Mouse (Mus musculus) testis, adult 2 months (tissue): Measurements from ENCODE around the gene Sugct. TPM values are rescaled to one million over a fixed set of nuclear protein-coding genes. Genes with fewer than 3 reads are reported as not detected.
"Not testable (repeated sequence)": the region's sequence is repeated elsewhere in the genome, so short reads cannot be mapped to it uniquely, and the experiment has no call there.

ENCODE experiments used
- H3K27ac ChIP-seq: fragments of 200-500 bp; 2 replicates; pipeline ENCODE4 v1.5.1; 2012; ENCODE audit warnings: low read depth, low read length; ENCODE audit not compliant: control insufficient read depth, insufficient read depth
- H3K27me3 ChIP-seq: fragments of 200-500 bp; 2 replicates; pipeline ENCODE4 v1.6.1; 2012; ENCODE audit warnings: mild to moderate bottlenecking, low read length, moderate library complexity; ENCODE audit not compliant: control insufficient read depth, insufficient read depth
- H3K36me3 ChIP-seq: fragments of 200-500 bp; 2 replicates; pipeline ENCODE4 v1.6.1; 2012; ENCODE audit warnings: mild to moderate bottlenecking, low read length; ENCODE audit not compliant: control insufficient read depth, insufficient read depth
- H3K4me1 ChIP-seq: fragments of 200-500 bp; 2 replicates; pipeline ENCODE4 v1.6.1; 2012; ENCODE audit warnings: low read length; ENCODE audit not compliant: control insufficient read depth, insufficient read depth
- H3K4me3 ChIP-seq: fragments of 200-500 bp; 2 replicates; pipeline ENCODE4 v1.5.1; 2012; ENCODE audit warnings: low read depth, mild to moderate bottlenecking, low read length, moderate library complexity, mixed read lengths; ENCODE audit not compliant: control insufficient read depth
- CTCF ChIP-seq: fragments of 200-500 bp; IDR thresholded peaks from 2 replicates; pipeline ENCODE4 v1.5.1; 2012; ENCODE audit warnings: low read depth, mild to moderate bottlenecking, inconsistent platforms, low read length, moderate library complexity; ENCODE audit not compliant: control insufficient read depth, insufficient read depth, insufficient replicate concordance
- POLR2A ChIP-seq: fragments of 200-500 bp; IDR thresholded peaks from 2 replicates; pipeline ENCODE4 v1.6.1; 2012; ENCODE audit warnings: low read depth, mild to moderate bottlenecking, inconsistent platforms, low read length, moderate library complexity; ENCODE audit not compliant: control insufficient read depth
- polyA plus RNA-seq: library from polyadenylated mRNA; depleted of rRNA; stranded (reverse); fragments of >200 nt; gene quantifications from 2 replicates; pipeline ENCODE4 v1.2.3, GENCODE M21; 2012

The Sugct gene
- polyA plus RNA-seq, 1 experiment: 1.2 TPM

GRCm38 (mm10) chr13:16833069-16833468 is 862.3 kb downstream of the Sugct start:
- TF ChIP-seq CTCF: no peak
- TF ChIP-seq POLR2A: no peak
- no peak overlapping the region for H3K4me3 ChIP-seq
- H3K27ac ChIP-seq: no peak overlapping the region
- H3K36me3 ChIP-seq: no peaks in the 10 kb centered on the region
- no peaks in the 10 kb centered on the region for H3K27me3 ChIP-seq
- no peaks in the 10 kb centered on the region for H3K4me1 ChIP-seq

GRCm38 (mm10) chr13:16831840-16832239 is 863.5 kb downstream of the Sugct start:
- H3K36me3 ChIP-seq: no peaks in the 10 kb centered on the region
- H3K27ac ChIP-seq: no peak overlapping the region
- no peaks in the 10 kb centered on the region for H3K27me3 ChIP-seq
- TF ChIP-seq CTCF (no peak), POLR2A (no peak)
- H3K4me1 ChIP-seq: no peaks in the 10 kb centered on the region
- no peak overlapping the region for H3K4me3 ChIP-seq

- not testable (repeated sequence) for H3K36me3 ChIP-seq, H3K4me1 ChIP-seq, H3K27ac ChIP-seq, H3K4me3 ChIP-seq, H3K27me3 ChIP-seq
Observed at GRCm38 (mm10) chr13:16830291-16830690, 865.1 kb downstream of the Sugct start.

GRCm38 (mm10) chr13:16829589-16829988 is 865.8 kb downstream of the Sugct start:
- Histone ChIP-seq H3K36me3 (no peaks in the 10 kb centered on the region), H3K4me3 (no peak overlapping the region), H3K27ac (no peak overlapping the region), H3K4me1 (no peaks in the 10 kb centered on the region), H3K27me3 (no peaks in the 10 kb centered on the region)
- TF ChIP-seq CTCF: no peak
- no peak for TF ChIP-seq POLR2A

GRCm38 (mm10) chr13:16825619-16826018 is 869.7 kb downstream of the Sugct start:
- Histone ChIP-seq H3K4me1 (no peaks in the 10 kb centered on the region), H3K27me3 (no peaks in the 10 kb centered on the region), H3K27ac (no peak overlapping the region), H3K4me3 (no peak overlapping the region), H3K36me3 (no peaks in the 10 kb centered on the region)
- TF ChIP-seq POLR2A (no peak), CTCF (no peak)

GRCm38 (mm10) chr13:16821785-16822184 is 873.6 kb downstream of the Sugct start:
- Histone ChIP-seq H3K4me1 (no peaks in the 10 kb centered on the region), H3K27ac (no peak overlapping the region), H3K36me3 (no peaks in the 10 kb centered on the region), H3K4me3 (no peak overlapping the region), H3K27me3 (no peaks in the 10 kb centered on the region)
- no peak for TF ChIP-seq POLR2A

- no peak overlapping the region for H3K27ac ChIP-seq
- H3K27me3 ChIP-seq: no peaks in the 10 kb centered on the region
- H3K36me3 ChIP-seq: no peaks in the 10 kb centered on the region
- no peak overlapping the region for H3K4me3 ChIP-seq
- TF ChIP-seq POLR2A (no peak), CTCF (no peak)
- H3K4me1 ChIP-seq: no peaks in the 10 kb centered on the region
Observed at GRCm38 (mm10) chr13:16817471-16817870, 877.9 kb downstream of the Sugct start.

- H3K36me3 ChIP-seq: no peaks in the 10 kb centered on the region
- no peaks in the 10 kb centered on the region for H3K4me1 ChIP-seq
- no peak overlapping the region for H3K4me3 ChIP-seq
- no peaks in the 10 kb centered on the region for H3K27me3 ChIP-seq
- no peak overlapping the region for H3K27ac ChIP-seq
- TF ChIP-seq POLR2A: no peak
- no peak for TF ChIP-seq CTCF
Observed at GRCm38 (mm10) chr13:16816747-16817146, 878.6 kb downstream of the Sugct start.
